Mouse (Mus musculus) liver, embryonic 13.5 days (tissue): ENCODE measurements at regions not wholly inside any gene's neighbourhood (a gene's known extent, or its start where the extent isn't known, plus 50 kb on each side); places are given as distances from the start of the nearest gene placed in this dataset. TPM values are rescaled to one million over a fixed set of nuclear protein-coding genes. Genes with fewer than 3 reads are reported as not detected.
"Not testable (repeated sequence)": the region's sequence is repeated elsewhere in the genome, so short reads cannot be mapped to it uniquely, and the experiment has no call there.

Experiments
- ATAC-seq: fragments of 200-750 bp; cut with Nextera tagmentation; 2 replicates; pipeline ENCODE4 v1.8.0; 2017; ENCODE audit warnings: low read depth, mild to moderate bottlenecking, moderate number of reproducible peaks, moderate library complexity
- DNase-seq: peaks from one replicate; pipeline ENCODE4 v3.0.0; 2022
- H3K27ac ChIP-seq: fragments of 300-500 bp; sonication (generic); 2 replicates; pipeline ENCODE4 v1.5.1; 2015; ENCODE audit warnings: moderate library complexity, mild to moderate bottlenecking, inconsistent platforms
- H3K27me3 ChIP-seq: fragments of 300-500 bp; sonication (generic); 2 replicates; pipeline ENCODE4 v1.6.1; 2015; ENCODE audit warnings: mild to moderate bottlenecking, inconsistent platforms
- H3K36me3 ChIP-seq: fragments of 300-500 bp; sonication (generic); 2 replicates; pipeline ENCODE4 v1.6.1; 2015; ENCODE audit warnings: mild to moderate bottlenecking, inconsistent platforms
- H3K4me1 ChIP-seq: fragments of 300-500 bp; sonication (generic); replicated peaks from 2 replicates; pipeline ENCODE4 v1.6.1; 2015; ENCODE audit warnings: inconsistent platforms
- H3K4me2 ChIP-seq: fragments of 300-500 bp; sonication (generic); 2 replicates; pipeline ENCODE4 v1.6.1; 2015; ENCODE audit warnings: inconsistent platforms, mild to moderate bottlenecking, moderate library complexity
- H3K4me3 ChIP-seq: fragments of 300-500 bp; sonication (generic); replicated peaks from 2 replicates; pipeline ENCODE4 v1.5.1; 2015; ENCODE audit warnings: mild to moderate bottlenecking, inconsistent platforms
- H3K9ac ChIP-seq: fragments of 300-500 bp; sonication (generic); 2 replicates; pipeline ENCODE4 v1.6.1; 2015; ENCODE audit warnings: mild to moderate bottlenecking, inconsistent platforms
- H3K9me3 ChIP-seq: fragments of 300-500 bp; sonication (generic); replicated peaks from 2 replicates; pipeline ENCODE4 v1.6.1; 2016; ENCODE audit warnings: inconsistent platforms
- WGBS: fragments of 180-500 bp; shearing (Covaris S2); methylation state at CpG from one replicate; pipeline ENCODE4 v1.1.7; 2015; ENCODE audit not compliant: insufficient replicate concordance; 5-methylcytosine and 5-hydroxymethylcytosine counted together
- microRNA-seq: library from miRNA; unstranded; fragments of <30 nt; microRNA quantifications from one replicate; pipeline ENCODE4, GENCODE M21; 2016

GRCm38 (mm10) chr13:61805300-61805699, 235.4 kb upstream of the Cts3 start:
- H3K4me2 ChIP-seq: peak overlapping the region; percentile 67
- ATAC-seq: peak; percentile 85

DNA sequence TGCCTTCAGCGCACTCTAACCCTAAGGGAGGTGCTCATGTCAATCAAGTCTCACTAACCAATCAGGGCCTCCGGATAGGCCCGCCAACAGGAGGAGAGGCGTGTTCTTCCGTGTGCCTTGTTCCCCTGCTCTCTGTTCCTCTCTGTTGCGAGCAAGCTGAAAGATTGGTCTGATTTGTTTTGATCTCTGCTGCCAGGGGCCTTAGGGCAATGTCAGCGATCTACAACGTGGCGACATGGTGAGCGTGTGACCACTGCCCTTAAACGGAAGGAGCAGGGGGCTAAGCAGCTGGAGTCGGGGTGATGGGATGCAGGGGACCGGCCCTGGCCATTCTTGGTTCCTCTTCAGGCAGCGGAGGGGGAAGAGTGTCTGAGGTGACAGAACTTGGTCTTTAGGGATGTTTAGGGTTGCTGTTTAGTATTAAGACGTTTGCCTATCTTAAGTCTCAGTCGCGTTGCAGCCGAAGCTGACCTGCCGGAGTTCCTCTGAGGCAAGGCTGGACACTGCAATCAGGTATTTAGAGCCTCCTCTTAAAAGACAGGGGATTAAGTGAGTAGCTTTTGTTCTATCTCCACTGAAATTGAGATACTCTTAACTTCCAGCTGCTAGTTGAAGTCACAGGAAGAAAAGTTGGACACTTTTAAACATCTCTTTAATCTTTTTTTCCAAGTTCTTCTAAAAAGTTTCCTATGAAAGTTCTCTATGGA, 234.4 kb upstream of the Cts3 start:
- not testable (repeated sequence) for H3K27me3 ChIP-seq, H3K36me3 ChIP-seq, DNase-seq, H3K4me1 ChIP-seq, H3K9me3 ChIP-seq
- 1% methylated on average over 19 of the region's 19 CpGs for WGBS
- H3K9ac ChIP-seq: peak overlapping the region; percentile 82
- H3K4me2 ChIP-seq: peak overlapping the region; percentile 67
- ATAC-seq: peak; percentile 89
- peak overlapping the region; percentile 76 for H3K4me3 ChIP-seq
- H3K27ac ChIP-seq: peak overlapping the region; percentile 64

More at GRCm38 (mm10) chr13:61805300-61805699, 235.4 kb upstream of the Cts3 start:
- H3K4me1 ChIP-seq, H3K36me3 ChIP-seq, DNase-seq, H3K27me3 ChIP-seq, H3K9me3 ChIP-seq: not testable (repeated sequence)
- Histone ChIP-seq H3K9ac (peak overlapping the region; percentile 82; the same call in 1 of the 2 replicates), H3K27ac (peak overlapping the region; percentile 64; the same call in 1 of the 2 replicates), H3K4me3 (peak overlapping the region; percentile 76)
- 45% methylated on average over 3 of the region's 3 CpGs for WGBS

GRCm38 (mm10) chr13:61803763-61804162, 233.8 kb upstream of the Cts3 start:
- not testable (repeated sequence) for H3K27ac ChIP-seq, H3K27me3 ChIP-seq, DNase-seq, H3K36me3 ChIP-seq, H3K9me3 ChIP-seq, H3K4me1 ChIP-seq
- ATAC-seq: peak; percentile 60; the same call in 1 of the 2 replicates
- WGBS: 16% methylated on average over 5 of the region's 5 CpGs
- Histone ChIP-seq H3K4me2 (peak overlapping the region; percentile 67), H3K4me3 (peak overlapping the region; percentile 76), H3K9ac (peak overlapping the region; percentile 82; the same call in 1 of the 2 replicates)

DNA sequence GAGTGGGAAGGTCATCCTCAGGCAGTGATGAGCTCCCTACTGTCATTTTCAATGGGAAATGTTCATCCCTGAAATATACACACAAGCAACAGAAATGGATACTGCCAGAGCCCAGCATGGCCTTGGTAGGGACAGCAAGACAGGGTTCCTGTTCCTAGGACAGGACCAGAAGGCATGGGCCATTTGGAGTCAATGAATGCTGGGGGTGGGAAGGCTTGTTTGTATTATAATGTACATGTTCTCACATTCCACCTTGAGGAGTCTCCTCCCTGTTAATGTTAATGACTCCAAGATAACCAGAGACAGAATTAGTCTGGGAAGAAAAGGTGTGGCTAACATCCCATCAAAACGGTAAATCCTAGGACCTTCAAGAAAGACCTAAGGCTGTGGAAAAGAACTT, 193.5 kb upstream of the Cts3 start:
- H3K36me3 ChIP-seq, H3K27ac ChIP-seq, ATAC-seq, H3K9me3 ChIP-seq, DNase-seq, H3K4me1 ChIP-seq, H3K4me3 ChIP-seq, H3K27me3 ChIP-seq, H3K4me2 ChIP-seq, H3K9ac ChIP-seq: not testable (repeated sequence)
- 64% methylated on average over 1 of the region's 1 CpGs for WGBS

Small RNAs in the stretch of these regions (microRNA-seq; reads per million reads assigned to microRNA genes)
- gene Gm23739: not detected
